Mouse (Mus musculus): ENCODE results near the gene Mrpl4. TPM values are rescaled to one million over a fixed set of nuclear protein-coding genes. Genes with fewer than 3 reads are reported as not detected.
"Not testable (repeated sequence)": the region's sequence is repeated elsewhere in the genome, so short reads cannot be mapped to it uniquely, and the experiment has no call there.

Gene Mrpl4
- polyA plus RNA-seq, 1 experiment from 2014 or later = 156 TPM

DNA sequence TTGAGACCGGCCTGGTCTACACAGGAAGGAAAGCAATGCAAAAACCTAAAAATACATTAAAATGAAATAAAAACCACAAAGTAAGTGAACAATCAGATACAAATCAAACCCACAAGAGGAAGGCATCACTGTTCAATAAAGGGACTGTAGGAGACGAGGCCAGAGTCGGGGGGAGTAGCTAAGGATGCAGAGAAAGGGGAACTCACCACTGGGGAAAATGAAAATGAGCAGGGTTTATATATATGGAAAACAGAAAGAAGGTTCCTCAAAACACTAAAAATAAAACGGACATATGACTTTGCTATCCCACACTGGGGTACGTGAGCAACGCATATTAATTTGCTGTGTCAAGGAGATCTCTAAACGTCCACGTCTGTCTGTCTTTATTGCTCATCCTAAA, 5.5 kb upstream of the Mrpl4 start:
- Histone ChIP-seq H3K4me3 (ENCODE audit: low read length) (no peak overlapping the region), H3K9ac (ENCODE audit: low read length) (no peak overlapping the region), H3K4me1 (replicated peaks; ENCODE audit: control insufficient read depth, insufficient read depth, low read length) (peaks cover 18% of the 10 kb centered on the region), H3K27ac (ENCODE audit: low read length) (no peak overlapping the region), H3K27me3 (ENCODE audit: control insufficient read depth, insufficient read depth, low read depth, low read length) (no peaks in the 10 kb centered on the region), H3K9me3 (ENCODE audit: control insufficient read depth, low read length) (no peaks in the 10 kb centered on the region), H3K4me2 (ENCODE audit: low read depth, low read length) (no peak overlapping the region), H3K36me3 (ENCODE audit: control insufficient read depth, insufficient read depth, low read length) (no peaks in the 10 kb centered on the region)
- no peak for ATAC-seq (ENCODE audit: low read depth)
- 79% methylated on average over 8 of the region's 8 CpGs for WGBS

DNA sequence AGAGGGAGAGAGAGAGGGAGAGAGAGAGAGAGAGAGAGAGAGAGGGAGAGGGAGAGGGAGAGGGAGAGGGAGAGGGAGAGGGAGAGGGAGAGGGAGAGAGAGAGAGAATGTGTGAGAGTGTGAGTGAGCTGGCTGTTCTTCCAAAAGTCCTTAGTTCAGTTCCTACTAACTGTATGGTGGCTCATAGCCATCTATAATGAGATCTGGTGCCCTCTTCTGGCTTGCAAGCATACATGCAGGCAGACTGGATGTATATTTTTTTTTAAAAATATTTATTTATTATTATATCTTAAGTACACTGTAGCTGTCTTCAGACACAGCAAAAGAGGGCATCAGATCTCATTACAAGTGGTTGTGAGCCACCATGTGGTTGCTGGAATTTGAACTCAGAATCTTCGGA, 4.2 kb upstream of the Mrpl4 start:
- H3K9me3 ChIP-seq (ENCODE audit: control insufficient read depth, low read length); H3K9ac ChIP-seq (ENCODE audit: low read length); ATAC-seq (ENCODE audit: low read depth); H3K4me3 ChIP-seq (ENCODE audit: low read length); H3K36me3 ChIP-seq (ENCODE audit: control insufficient read depth, insufficient read depth, low read length); H3K27me3 ChIP-seq (ENCODE audit: control insufficient read depth, insufficient read depth, low read depth, low read length); H3K4me2 ChIP-seq (ENCODE audit: low read depth, low read length); H3K27ac ChIP-seq (ENCODE audit: low read length): not testable (repeated sequence)
- H3K4me1 ChIP-seq (replicated peaks; ENCODE audit: control insufficient read depth, insufficient read depth, low read length) = peaks cover 16% of the 10 kb centered on the region
- WGBS = 63% methylated on average over 1 of the region's 1 CpGs

DNA sequence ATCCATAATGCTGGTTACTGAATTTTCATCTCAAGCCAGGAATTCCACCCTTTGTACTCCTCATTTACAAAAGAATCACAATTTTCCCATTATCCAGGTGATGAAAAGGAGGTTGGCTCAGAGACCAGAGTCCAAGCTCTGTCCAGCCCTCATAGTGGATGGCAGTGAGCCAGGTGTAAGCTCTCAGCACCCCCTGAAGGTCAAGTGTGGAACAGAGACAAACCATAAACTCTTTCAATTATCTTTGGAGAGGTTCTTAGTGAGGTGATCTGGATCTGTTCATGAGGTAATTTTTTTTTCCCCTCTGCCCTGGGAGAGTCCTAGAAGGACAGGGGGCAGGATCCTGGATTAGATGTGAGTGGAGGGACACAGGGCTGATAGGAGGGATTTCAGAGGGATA, 1.7 kb upstream of the Mrpl4 start:
- Histone ChIP-seq H3K9ac (ENCODE audit: low read length) (0 out of 2 replicates have a peak overlapping the region, but pooled peaks have one; percentile 2), H3K27me3 (ENCODE audit: control insufficient read depth, insufficient read depth, low read depth, low read length) (no peaks in the 10 kb centered on the region), H3K4me2 (ENCODE audit: low read depth, low read length) (no peak overlapping the region), H3K36me3 (ENCODE audit: control insufficient read depth, insufficient read depth, low read length) (peaks cover 5% of the 10 kb centered on the region), H3K27ac (ENCODE audit: low read length) (no peak overlapping the region), H3K4me3 (ENCODE audit: low read length) (no peak overlapping the region), H3K9me3 (ENCODE audit: control insufficient read depth, low read length) (no peaks in the 10 kb centered on the region), H3K4me1 (replicated peaks; ENCODE audit: control insufficient read depth, insufficient read depth, low read length) (peaks cover 11% of the 10 kb centered on the region)
- ATAC-seq (ENCODE audit: low read depth) = no peak

DNA sequence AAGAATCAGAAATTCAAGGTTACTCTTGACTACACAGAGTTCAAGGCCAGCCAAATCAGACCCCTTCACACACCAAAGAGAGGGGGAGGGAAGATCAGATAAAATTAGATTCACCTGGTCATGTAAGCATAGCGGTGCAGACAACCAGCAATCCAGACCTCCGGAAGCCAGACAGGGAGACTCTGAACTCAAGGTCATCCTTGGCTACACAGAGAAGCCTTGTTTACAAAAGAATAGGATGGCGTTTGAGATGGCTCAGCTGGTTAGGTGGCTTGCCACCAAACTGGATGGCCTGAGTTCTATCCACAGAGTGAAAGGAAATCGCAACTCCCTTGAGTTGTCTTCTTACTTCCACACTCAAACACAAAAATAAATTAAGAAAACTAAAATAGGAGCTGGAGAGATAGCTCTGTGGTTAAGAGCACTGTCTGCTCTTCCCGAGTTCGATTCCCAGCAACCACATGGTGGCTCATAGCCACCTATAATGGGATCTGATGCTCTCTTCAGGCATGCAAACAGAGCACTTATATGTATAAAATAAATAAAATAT, 812 bp upstream of the Mrpl4 start:
- WGBS = 43% methylated on average over 6 of the region's 6 CpGs
- Histone ChIP-seq H3K4me1 (replicated peaks; ENCODE audit: control insufficient read depth, insufficient read depth, low read length) (peaks cover 11% of the 10 kb centered on the region), H3K9ac (ENCODE audit: low read length) (no peak overlapping the region), H3K36me3 (ENCODE audit: control insufficient read depth, insufficient read depth, low read length) (peaks cover 12% of the 10 kb centered on the region), H3K27me3 (ENCODE audit: control insufficient read depth, insufficient read depth, low read depth, low read length) (no peaks in the 10 kb centered on the region), H3K27ac (ENCODE audit: low read length) (no peak overlapping the region), H3K4me3 (ENCODE audit: low read length) (no peak overlapping the region), H3K9me3 (ENCODE audit: control insufficient read depth, low read length) (no peaks in the 10 kb centered on the region), H3K4me2 (ENCODE audit: low read depth, low read length) (no peak overlapping the region)
- no peak for ATAC-seq (ENCODE audit: low read depth)

DNA sequence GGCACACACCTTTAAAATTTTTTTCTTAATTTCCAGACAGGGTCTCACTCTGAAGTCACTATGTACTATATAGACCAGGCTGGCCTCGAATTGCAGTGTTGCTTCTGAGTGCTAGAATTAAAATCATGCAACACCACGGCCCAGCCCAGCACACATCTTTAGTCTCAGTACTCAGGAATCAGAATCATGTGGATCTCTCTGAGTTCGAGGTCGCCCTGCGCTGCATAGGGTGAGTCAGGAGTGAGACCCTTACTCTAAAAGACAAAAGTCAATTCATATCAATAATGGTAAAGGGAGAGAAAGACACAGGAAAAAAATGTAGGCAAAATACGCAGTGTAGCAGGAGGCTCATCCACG, 290 bp upstream of the Mrpl4 start:
- Histone ChIP-seq H3K4me1 (replicated peaks; ENCODE audit: control insufficient read depth, insufficient read depth, low read length) (peaks cover 11% of the 10 kb centered on the region), H3K4me3 (ENCODE audit: low read length) (peak overlapping the region; percentile 91), H3K9ac (ENCODE audit: low read length) (peak overlapping the region; percentile 89), H3K4me2 (ENCODE audit: low read depth, low read length) (peak overlapping the region; percentile 77), H3K27me3 (ENCODE audit: control insufficient read depth, insufficient read depth, low read depth, low read length) (no peaks in the 10 kb centered on the region), H3K27ac (ENCODE audit: low read length) (peak overlapping the region; percentile 84), H3K9me3 (ENCODE audit: control insufficient read depth, low read length) (no peaks in the 10 kb centered on the region), H3K36me3 (ENCODE audit: control insufficient read depth, insufficient read depth, low read length) (peaks cover 15% of the 10 kb centered on the region)
- ATAC-seq (ENCODE audit: low read depth) = peak; percentile 9; the same call in 1 of the 2 replicates
- 7% methylated on average over 7 of the region's 7 CpGs for WGBS

DNA sequence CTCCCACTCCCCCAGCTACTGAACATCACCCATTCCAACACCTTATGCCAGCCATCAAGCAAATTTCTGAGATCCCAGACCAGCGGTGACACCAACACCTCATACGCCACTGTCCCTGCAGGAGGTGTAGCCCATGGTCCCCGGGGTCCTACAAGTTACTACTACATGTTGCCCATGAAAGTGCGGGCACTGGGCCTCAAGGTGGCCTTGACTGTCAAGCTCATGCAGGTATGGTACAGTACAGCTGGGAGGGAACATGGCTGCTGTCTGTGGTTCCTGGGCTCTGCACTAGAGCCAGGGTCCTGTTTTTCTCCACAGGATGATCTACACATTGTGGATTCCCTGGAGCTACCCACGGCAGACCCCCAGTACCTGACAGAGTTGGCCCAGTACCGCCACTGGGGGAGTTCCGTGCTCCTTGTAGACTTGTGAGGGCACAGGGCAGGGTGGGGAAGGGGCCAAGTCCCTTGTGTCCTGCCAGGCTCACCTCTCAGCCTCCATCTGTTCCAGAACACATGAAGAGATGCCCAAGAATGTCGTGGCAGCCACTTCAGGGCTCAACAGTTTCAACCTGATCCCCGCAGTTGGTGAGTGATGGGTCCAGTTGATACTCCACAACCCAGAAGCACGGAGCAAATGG, 4.9 kb downstream of the Mrpl4 start:
- Histone ChIP-seq H3K9me3 (ENCODE audit: control insufficient read depth, low read length) (no peaks in the 10 kb centered on the region), H3K9ac (ENCODE audit: low read length) (no peak overlapping the region), H3K27ac (ENCODE audit: low read length) (no peak overlapping the region), H3K4me2 (ENCODE audit: low read depth, low read length) (no peak overlapping the region), H3K27me3 (ENCODE audit: control insufficient read depth, insufficient read depth, low read depth, low read length) (no peaks in the 10 kb centered on the region), H3K36me3 (ENCODE audit: control insufficient read depth, insufficient read depth, low read length) (peaks cover 28% of the 10 kb centered on the region), H3K4me3 (ENCODE audit: low read length) (no peak overlapping the region), H3K4me1 (replicated peaks; ENCODE audit: control insufficient read depth, insufficient read depth, low read length) (peaks cover 12% of the 10 kb centered on the region; the same call in 1 of the 2 replicates)
- ATAC-seq (ENCODE audit: low read depth) = no peak
- 92% methylated on average over 10 of the region's 10 CpGs for WGBS

DNA sequence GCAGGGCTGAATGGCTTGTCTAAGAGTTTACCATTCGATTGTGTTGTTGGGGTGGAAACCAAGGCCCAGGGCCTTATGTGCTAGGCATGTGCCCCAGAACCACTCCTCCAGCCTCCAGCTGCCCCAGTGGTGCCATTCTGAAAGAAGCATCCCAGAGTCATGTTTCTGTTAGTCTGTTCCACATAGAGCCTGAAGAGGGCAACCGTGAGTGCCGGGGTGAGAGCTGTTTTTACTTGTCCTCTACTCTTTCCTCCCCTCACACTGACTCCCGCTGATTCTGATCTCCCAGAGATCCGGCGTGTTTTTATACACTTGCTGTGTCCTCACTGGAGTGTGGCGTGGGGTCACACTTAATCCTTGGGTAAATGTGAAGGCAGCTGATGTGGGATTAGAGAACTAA, 5.5 kb downstream of the Mrpl4 start:
- Histone ChIP-seq H3K4me1 (replicated peaks; ENCODE audit: control insufficient read depth, insufficient read depth, low read length) (peaks cover 12% of the 10 kb centered on the region; the same call in 1 of the 2 replicates), H3K36me3 (ENCODE audit: control insufficient read depth, insufficient read depth, low read length) (peaks cover 28% of the 10 kb centered on the region), H3K9ac (ENCODE audit: low read length) (no peak overlapping the region), H3K9me3 (ENCODE audit: control insufficient read depth, low read length) (no peaks in the 10 kb centered on the region), H3K4me2 (ENCODE audit: low read depth, low read length) (no peak overlapping the region), H3K27ac (ENCODE audit: low read length) (no peak overlapping the region), H3K4me3 (ENCODE audit: low read length) (no peak overlapping the region), H3K27me3 (ENCODE audit: control insufficient read depth, insufficient read depth, low read depth, low read length) (no peaks in the 10 kb centered on the region)
- WGBS = 77% methylated on average over 7 of the region's 7 CpGs
- ATAC-seq (ENCODE audit: low read depth) = no peak

DNA sequence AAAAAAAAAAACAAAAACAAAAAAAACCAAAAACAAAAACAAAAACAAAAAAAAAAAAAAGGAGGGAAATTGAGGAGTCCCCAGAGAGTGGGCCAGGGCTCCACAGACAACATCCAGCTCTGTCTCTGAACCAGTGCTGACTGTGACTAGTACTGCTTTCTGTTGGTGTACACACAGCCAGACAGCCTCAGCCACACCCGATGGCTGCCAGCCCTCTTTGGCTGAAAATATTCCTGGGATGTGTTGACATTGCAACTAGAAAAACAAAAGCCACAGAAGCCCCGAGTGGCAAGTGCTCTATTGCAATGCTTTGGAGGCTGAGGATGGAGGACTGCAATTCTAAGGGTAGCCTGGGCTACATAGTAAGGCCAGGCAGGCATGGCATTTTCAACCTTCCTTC, 7.8 kb downstream of the Mrpl4 start:
- Histone ChIP-seq H3K27me3 (ENCODE audit: control insufficient read depth, insufficient read depth, low read depth, low read length) (peaks cover under 1% of the 10 kb centered on the region; the same call in 1 of the 2 replicates), H3K36me3 (ENCODE audit: control insufficient read depth, insufficient read depth, low read length) (peaks cover 28% of the 10 kb centered on the region), H3K4me3 (ENCODE audit: low read length) (no peak overlapping the region), H3K4me1 (replicated peaks; ENCODE audit: control insufficient read depth, insufficient read depth, low read length) (peaks cover 17% of the 10 kb centered on the region), H3K9ac (ENCODE audit: low read length) (no peak overlapping the region), H3K9me3 (ENCODE audit: control insufficient read depth, low read length) (no peaks in the 10 kb centered on the region), H3K27ac (ENCODE audit: low read length) (no peak overlapping the region), H3K4me2 (ENCODE audit: low read depth, low read length) (no peak overlapping the region)
- 18% methylated on average over 2 of the region's 2 CpGs for WGBS
- ATAC-seq (ENCODE audit: low read depth) = peak; percentile 32

DNA sequence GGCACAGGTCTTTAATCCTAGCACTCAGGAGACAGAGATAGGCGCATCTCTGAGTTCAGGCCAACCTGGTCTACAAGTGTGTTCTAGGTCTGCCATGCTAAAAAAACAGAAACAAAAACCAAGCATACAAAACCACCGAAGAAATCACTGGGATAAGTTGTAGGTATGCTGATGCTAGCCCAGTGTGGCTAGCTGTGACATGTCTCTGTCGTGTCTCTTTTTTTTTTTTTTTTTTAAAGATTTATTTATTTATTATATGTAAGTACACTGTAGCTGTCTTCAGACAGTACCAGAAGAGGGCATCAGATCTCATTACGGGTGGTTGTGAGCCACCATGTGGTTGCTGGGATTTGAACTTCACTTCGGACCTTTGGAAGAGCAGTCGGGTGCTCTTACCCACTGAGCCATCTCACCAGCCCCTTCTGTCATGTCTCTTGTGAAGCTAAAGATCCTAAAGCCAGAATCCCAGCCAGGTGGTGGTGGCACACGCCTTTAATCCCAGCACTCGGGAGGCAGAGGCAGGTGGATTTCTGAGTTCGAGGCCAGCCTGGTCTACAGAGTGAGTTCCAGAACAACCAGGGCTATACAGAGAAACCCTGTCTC, 8.5 kb downstream of the Mrpl4 start:
- H3K27ac ChIP-seq (ENCODE audit: low read length) = peak overlapping the region; percentile 78; the same call in 1 of the 2 replicates
- WGBS = 61% methylated on average over 9 of the region's 9 CpGs
- H3K27me3 ChIP-seq (ENCODE audit: control insufficient read depth, insufficient read depth, low read depth, low read length) = not testable (repeated sequence)

More for the DNA sequence above, 8.5 kb downstream of the Mrpl4 start:
- H3K4me2 ChIP-seq (ENCODE audit: low read depth, low read length); H3K9me3 ChIP-seq (ENCODE audit: control insufficient read depth, low read length); H3K4me3 ChIP-seq (ENCODE audit: low read length); ATAC-seq (ENCODE audit: low read depth); H3K9ac ChIP-seq (ENCODE audit: low read length): not testable (repeated sequence)
- H3K4me1 ChIP-seq (replicated peaks; ENCODE audit: control insufficient read depth, insufficient read depth, low read length) = peaks cover 19% of the 10 kb centered on the region
- peaks cover 22% of the 10 kb centered on the region for H3K36me3 ChIP-seq (ENCODE audit: control insufficient read depth, insufficient read depth, low read length)
